Mouse (Mus musculus): ENCODE measurements around the gene H2-Ob.
"Not testable (repeated sequence)": the region's sequence is repeated elsewhere in the genome, so short reads cannot be mapped to it uniquely, and the experiment has no call there.

Gene H2-Ob

GRCm38 (mm10) chr17:34207866-34208265 lies 30.8 kb upstream of the H2-Ob start:
- no peak for DNase-seq (ENCODE audit: low spot score in 2 of 2)

DNA sequence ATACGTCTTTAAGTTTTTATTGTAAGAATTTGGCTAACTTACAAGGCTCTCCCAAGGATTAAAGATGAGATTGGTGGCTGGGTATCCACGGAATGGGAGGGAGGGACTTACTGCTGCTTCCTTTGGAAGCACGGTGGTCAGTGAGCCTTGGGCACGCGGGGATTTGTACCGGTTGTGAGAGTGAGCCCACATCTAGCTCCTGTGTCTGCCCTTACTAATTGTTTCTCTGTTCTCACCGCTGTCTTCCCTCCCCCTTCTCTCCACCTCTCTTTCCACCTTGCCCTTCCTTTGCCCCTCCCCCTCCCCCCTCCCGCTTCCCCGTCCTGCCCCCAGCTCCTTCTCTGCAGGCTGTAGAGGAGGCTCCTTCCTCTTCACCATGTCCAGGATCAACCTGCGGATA lies 30.3 kb upstream of the H2-Ob start:
- DNase-seq (ENCODE audit: low spot score in 2 of 2) = no peak

- no peak for DNase-seq (ENCODE audit: low spot score in 2 of 2)
These were observed 29.0 kb upstream of the H2-Ob start for GRCm38 (mm10) chr17:34209680-34210079.

- no peak for DNase-seq (ENCODE audit: low spot score in 2 of 2)
These were observed 28.1 kb upstream of the H2-Ob start for GRCm38 (mm10) chr17:34210599-34210998.

DNA sequence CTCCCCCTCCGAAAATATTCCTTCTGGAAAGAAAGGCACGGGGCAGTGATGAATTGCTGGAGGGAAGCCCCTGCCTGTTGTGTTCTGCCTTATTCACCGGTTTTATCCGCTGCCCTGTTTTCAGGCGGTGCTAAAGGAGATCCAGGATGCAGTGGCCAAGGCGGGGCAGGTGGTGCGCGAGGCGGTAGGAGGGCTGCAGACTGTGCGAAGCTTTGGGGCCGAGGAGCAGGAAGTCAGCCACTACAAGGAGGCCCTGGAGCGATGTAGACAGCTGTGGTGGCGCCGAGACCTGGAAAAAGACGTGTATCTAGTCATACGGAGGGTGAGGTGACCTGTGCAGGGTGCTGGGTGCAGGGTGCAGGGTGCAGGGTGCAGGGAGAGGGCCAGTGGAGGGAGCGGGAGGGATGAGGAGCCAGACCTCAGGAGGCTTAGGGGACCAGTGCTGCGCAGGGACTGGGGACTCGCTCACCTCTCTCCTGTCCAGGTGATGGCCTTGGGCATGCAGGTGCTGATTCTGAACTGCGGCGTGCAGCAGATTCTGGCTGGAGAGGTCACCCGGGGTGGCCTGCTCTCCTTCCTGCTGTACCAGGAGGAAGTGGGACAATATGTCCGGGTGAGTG lies 26.8 kb upstream of the H2-Ob start:
- no peak for DNase-seq (ENCODE audit: low spot score in 2 of 2)

DNA sequence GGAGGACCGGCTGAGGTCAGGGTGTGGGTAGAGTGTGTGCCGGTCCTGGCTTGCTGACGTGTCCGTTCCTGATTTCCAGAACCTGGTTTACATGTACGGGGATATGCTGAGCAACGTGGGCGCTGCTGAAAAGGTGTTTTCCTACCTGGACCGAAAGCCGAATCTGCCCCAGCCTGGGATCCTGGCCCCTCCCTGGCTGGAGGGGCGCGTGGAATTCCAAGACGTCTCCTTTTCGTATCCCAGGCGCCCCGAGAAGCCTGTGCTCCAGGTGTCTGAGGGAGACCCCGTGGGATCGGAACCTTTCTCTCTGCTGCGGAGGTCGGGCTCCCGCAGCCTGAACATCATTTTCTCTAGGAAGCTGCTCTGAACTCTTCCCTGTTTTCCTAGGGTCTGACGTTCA lies 24.8 kb upstream of the H2-Ob start:
- DNase-seq (ENCODE audit: low spot score in 2 of 2) = no peak

DNA sequence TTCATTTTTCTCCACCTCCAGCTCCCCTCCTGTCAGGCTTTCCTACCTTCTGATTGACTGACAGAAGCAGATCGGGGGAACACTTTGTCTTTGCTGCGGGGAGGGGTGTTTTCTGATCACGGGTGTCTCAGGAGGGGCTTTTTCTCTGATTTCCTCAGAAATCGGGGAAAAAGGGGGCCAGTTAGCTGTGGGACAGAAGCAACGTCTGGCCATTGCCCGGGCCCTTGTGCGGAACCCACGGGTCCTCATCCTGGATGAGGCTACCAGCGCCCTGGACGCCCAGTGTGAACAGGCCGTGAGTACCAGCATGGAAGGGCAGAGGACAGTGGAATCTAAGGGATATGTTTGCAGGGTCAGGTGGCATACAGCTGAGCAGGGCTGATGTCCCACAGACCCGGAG lies 23.5 kb upstream of the H2-Ob start:
- no peak for DNase-seq (ENCODE audit: low spot score in 2 of 2)

DNA sequence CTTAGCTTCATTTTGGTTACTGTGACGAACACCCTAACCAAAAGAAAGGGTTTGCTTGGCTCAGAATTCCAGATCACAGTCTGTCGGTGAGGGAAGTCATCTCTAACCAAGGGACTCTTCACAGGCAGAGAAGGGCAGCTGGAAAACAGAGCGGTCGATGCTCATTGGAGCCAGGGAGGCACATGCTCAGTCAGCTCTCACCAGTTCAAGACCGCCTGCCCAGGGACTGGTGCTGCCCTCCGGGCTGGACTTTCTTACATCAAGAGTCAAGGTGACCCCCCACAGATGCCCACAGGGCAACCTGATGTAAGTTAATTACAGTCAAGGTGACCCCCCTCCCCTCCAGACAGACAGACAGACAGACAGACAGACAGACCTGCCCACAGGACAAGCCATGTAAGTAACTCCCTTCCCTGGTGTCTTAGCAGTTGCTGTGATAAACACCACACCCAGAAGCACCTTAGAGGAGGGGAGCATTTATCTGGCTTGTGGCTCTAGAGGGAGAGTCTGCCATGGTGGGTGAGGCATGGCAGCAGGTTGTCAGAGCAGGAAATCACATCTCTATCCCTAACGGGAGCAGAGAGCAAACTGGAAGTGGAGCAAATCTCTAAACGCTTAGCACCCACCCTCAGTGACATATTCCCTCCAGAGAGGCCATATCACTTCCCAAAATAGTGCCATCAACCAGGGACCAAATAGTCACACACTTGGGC lies 21.3 kb upstream of the H2-Ob start:
- no peak for DNase-seq (ENCODE audit: low spot score in 2 of 2)

DNA sequence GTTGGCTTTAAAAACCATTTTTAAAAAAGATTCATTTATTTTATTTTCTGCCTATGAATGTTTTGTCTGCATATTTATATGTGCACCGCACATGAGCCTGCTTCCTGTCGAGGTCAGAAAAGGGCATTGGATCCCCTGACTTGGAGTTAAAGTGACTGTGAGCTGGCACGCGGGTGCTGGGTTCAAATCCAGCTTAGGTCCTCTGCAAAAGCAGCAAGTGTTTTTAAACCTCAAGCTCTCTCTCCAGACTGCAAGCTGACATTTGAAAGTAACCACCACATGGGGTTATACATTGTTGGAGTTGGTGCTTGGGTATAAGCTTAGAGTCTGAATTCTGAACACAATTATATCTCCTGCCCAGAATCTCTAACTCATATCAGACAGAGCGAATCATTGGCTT lies 20.7 kb upstream of the H2-Ob start:
- DNase-seq (ENCODE audit: low spot score in 2 of 2) = no peak

DNA sequence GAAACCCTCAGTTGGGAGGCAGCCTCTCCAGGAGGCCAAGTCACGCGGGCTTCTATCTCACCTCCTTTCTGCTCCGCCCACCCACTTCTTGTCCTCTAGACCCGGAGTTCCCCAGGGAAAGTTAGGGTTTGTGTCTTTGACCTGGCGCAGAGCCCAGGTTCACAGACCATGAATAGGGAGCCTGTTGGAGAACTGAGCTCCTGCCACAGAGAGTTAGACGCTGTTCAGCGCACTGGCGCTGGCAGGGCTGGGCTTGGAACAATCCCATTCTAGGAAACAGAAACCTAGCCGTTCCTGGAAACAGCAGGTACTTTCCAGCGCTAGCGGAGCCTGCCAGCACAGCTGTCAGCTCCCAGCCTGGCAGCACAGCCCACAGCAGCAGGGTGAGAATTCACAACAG lies 20.0 kb upstream of the H2-Ob start:
- peak in 1 of 2 experiments; percentile 56 for DNase-seq (ENCODE audit: low spot score in 2 of 2)

- not testable (repeated sequence) for DNase-seq (ENCODE audit: low spot score in 2 of 2)
These were observed 19.6 kb upstream of the H2-Ob start for GRCm38 (mm10) chr17:34219096-34219495.

GRCm38 (mm10) chr17:34219801-34220200 lies 18.9 kb upstream of the H2-Ob start:
- peak; percentile 45 to 58 for DNase-seq (ENCODE audit: low spot score in 2 of 2)

DNA sequence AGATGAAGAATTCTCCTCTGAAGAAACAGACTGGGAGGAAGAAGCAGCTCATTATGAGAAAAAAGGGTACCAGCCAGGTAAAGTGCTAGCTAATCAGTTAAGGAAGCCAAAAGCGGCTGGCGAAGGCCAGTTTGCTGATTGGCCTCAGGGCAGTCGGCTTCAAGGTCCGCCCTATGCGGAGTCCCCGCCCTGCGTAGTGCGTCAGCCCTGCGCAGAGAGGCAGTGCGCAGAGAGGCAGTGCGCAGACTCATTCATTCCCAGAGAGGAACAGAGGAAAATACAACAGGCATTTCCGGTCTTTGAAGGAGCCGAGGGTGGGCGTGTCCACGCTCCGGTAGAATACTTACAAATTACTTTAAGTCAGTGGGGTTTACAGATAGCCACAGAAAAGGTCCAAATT lies 18.3 kb upstream of the H2-Ob start:
- DNase-seq (ENCODE audit: low spot score in 2 of 2) = not testable (repeated sequence)

DNA sequence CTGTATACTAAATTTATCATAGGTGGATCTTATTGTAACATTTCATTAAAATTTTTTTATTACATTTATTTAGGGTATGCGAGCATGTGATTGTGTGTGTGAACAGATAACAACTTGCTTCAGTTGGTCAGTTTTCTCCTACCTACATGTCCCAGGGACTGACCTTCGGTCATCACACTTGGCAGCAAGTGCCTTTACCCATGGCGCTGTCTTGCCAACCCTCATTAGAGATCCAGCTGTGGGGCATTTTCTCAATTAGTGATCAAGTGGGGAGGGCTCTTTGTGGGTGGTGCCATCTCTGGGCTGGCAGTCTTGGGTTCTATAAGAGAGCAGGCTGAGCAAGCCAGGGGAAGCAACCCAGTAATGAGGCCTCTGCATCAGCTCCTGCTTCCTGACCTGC lies 13.9 kb upstream of the H2-Ob start:
- no peak for DNase-seq (ENCODE audit: low spot score in 2 of 2)

GRCm38 (mm10) chr17:34225426-34225825 lies 13.3 kb upstream of the H2-Ob start:
- DNase-seq (ENCODE audit: low spot score in 2 of 2) = no peak

- not testable (repeated sequence) for DNase-seq (ENCODE audit: low spot score in 2 of 2)
These were observed 12.8 kb upstream of the H2-Ob start for GRCm38 (mm10) chr17:34225911-34226310.

DNA sequence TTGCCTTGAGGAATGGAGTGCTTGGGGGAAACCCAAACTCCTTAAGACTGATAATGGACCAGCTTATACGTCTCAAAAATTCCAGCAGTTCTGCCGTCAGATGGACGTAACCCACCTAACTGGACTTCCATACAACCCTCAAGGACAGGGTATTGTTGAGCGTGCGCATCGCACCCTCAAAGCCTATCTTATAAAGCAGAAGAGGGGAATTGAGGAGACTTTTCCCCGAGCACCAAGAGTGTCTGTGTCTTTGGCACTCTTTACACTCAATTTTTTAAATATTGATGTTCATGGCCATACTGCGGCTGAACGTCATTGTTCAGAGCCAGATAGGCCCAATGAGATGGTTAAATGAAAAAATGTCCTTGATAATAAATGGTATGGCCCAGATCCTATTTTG lies 7.7 kb upstream of the H2-Ob start:
- peak in 1 of 2 experiments; percentile 20 for DNase-seq (ENCODE audit: low spot score in 2 of 2)

DNA sequence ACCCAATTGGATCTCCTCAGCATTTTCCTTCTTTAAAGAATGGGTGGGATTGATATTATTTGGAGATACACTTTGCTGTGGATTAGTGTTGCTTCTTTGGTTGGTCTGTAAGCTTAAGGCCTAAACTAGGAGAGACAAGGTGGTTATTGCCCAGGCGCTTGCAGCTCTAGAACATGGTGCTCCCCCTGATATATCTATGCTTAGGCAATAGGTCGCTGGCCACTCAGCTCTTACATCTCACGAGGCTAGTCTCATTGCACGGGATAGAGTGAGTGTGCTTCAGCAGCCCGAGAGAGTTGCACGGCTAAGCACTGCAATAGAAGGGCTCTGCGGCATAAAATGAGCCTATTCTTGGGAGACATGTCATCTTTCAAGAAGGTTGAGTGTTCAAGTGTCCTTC lies 6.7 kb upstream of the H2-Ob start:
- not testable (repeated sequence) for DNase-seq (ENCODE audit: low spot score in 2 of 2)

DNA sequence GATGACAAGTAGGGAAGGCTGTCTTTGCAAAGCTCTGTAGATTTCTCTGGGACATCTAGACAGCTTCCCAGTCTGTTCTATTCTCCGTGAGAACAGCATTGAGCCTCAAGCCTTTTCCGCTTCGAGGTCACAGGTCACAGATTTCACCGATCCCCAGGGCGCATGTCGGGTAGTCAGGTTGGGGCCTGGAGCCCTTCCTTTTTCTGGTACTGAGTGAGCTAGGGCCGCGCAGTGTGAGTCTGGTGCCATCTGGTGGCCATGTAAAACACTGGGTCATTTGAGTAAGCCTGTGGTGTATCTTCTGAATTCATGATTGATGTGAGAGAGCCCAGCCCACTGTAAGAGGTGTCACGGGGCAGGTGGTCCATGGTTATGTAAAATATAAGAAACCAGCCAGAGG lies 3.8 kb upstream of the H2-Ob start:
- DNase-seq (ENCODE audit: low spot score in 2 of 2) = peak in 1 of 2 experiments; percentile 78

- no peak for DNase-seq (ENCODE audit: low spot score in 2 of 2)
These were observed 2.0 kb upstream of the H2-Ob start for GRCm38 (mm10) chr17:34236691-34237090.

DNA sequence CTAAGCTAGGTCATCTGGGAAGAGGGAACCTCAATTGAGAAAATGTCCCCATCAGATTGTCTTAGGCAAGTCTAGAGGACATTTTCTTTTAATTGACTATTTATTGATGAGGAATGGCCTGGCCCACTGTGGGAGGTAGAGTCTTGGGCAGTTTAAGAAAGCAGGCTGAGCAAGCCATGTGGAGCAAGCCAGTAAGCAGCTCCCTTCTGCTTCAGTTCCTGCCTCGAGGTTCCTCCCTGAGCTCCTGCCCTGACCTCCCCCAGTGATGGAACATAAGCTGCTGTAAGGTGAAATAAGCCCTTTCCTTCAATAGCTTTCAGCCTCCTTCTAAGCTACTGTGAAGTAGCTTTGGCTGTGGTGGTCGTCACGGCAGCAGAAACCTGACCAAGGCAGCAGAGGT lies 962 bp upstream of the H2-Ob start:
- DNase-seq (ENCODE audit: low spot score in 2 of 2) = no peak

- no peak for DNase-seq (ENCODE audit: low spot score in 2 of 2)
These were observed 918 bp downstream of the H2-Ob start for GRCm38 (mm10) chr17:34239601-34240041.

- DNase-seq (ENCODE audit: low spot score in 2 of 2) = no peak
These were observed 1.7 kb downstream of the H2-Ob start for GRCm38 (mm10) chr17:34240366-34240765.

GRCm38 (mm10) chr17:34240916-34241315 lies 2.2 kb downstream of the H2-Ob start:
- no peak for DNase-seq (ENCODE audit: low spot score in 2 of 2)
